Comparison of ENCODE assay signal across 23 mouse cellular contexts in the genomic region with DNA sequence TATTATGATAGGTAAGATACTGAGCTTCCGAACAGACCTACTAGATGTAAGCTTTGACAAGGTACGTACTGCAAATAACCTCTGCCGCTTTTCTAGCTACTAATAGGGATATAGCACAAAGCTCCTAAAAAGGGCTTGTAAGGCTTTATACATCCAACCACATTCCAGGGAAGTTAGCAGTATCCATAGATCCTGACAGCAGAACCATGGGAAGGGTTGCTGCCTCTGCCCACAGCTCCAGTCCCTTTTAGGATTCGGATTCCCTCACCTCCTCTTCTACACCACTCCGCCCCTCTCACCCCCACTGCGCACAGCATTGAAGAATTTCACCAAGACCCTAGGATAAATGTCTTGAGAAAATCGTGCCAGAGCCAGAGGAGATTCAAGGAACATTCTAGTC. TPM values are rescaled to one million over a fixed set of nuclear protein-coding genes. Genes with fewer than 3 reads are reported as not detected.
"Had no signal": no experiment of that assay in that cellular context is flagged by ENCODE, and none has a peak within 500 bp of the region (broad histone marks: within the 10 kb centered on the region; RNA-seq: fewer than 3 reads in every experiment).

No protein-coding gene starts in this region.

- H3K36me3 ChIP-seq: kidney, embryonic 15.5 days; liver, embryonic 13.5 days; neural tube, embryonic 12.5 days; neural tube, embryonic 15.5 days had no signal

- H3K9ac ChIP-seq: kidney, embryonic 15.5 days; liver, embryonic 13.5 days; neural tube, embryonic 12.5 days; neural tube, embryonic 15.5 days had no signal

- H3K4me2 ChIP-seq: liver, embryonic 13.5 days; neural tube, embryonic 12.5 days; neural tube, embryonic 15.5 days had no signal

- H3K4me3 ChIP-seq: left cerebral cortex, adult 2 months; liver, embryonic 13.5 days; neural tube, embryonic 12.5 days; neural tube, embryonic 15.5 days had no signal

- H3K9me3 ChIP-seq: kidney, embryonic 15.5 days; liver, embryonic 13.5 days; neural tube, embryonic 12.5 days; neural tube, embryonic 15.5 days had no signal

- DNase-seq: layer of hippocampus, postnatal 36 days; liver, embryonic 13.5 days; lung, adult 2 months; lung, postnatal 14 days; lung, postnatal 4 days; midbrain, embryonic 14.5 days; right cerebral cortex, adult 18-20 months; right cerebral cortex, postnatal 14 days; right cerebral cortex, postnatal 4 days; thymus, adult 2 months; thymus, postnatal 14 days; thymus, postnatal 4 days had no signal

- H3K27ac ChIP-seq: kidney, embryonic 15.5 days; left cerebral cortex, adult 2 months; liver, embryonic 13.5 days; neural tube, embryonic 12.5 days; neural tube, embryonic 15.5 days; stomach, postnatal 0 days had no signal

RNA-seq across cellular contexts. Expression of gene Lhx6, which starts 11.9 kb away (rescaled TPM):
- total RNA-seq: megakaryocyte progenitor cell, adult 5-6 weeks; megakaryocyte-erythroid progenitor cell, adult 5-6 weeks had no signal

RNA-seq across cellular contexts. Expression of gene Morn5, which starts 44.0 kb away (rescaled TPM):
- total RNA-seq: liver, adult 2 months; megakaryocyte progenitor cell, adult 5-6 weeks; megakaryocyte-erythroid progenitor cell, adult 5-6 weeks had no signal
- polyA plus RNA-seq: limb, embryonic 11.5 days; liver, adult 2 months; liver, embryonic 13.5 days; liver, embryonic 16.5 days; stomach, embryonic 14.5 days; stomach, postnatal 0 days had no signal
